Mouse (Mus musculus) heart, adult 18-20 months (tissue): ENCODE data around the gene Ccdc148. TPM values are rescaled to one million over a fixed set of nuclear protein-coding genes. Genes with fewer than 3 reads are reported as not detected.

ENCODE experiments used
- DNase-seq, 2 experiments: peaks; one replicate each; pipeline ENCODE4 v3.0.0; 2021 to 2022; ENCODE audit warnings: mixed read lengths in 1 of 2
- total RNA-seq, 2 experiments: library from RNA; stranded (reverse); gene quantifications; 2 replicates each; pipeline ENCODE4 v1.2.3; 2021

Gene Ccdc148
- total RNA-seq, 2 experiments from 2014 or later, result 0.69 to 1.0 TPM

DNA sequence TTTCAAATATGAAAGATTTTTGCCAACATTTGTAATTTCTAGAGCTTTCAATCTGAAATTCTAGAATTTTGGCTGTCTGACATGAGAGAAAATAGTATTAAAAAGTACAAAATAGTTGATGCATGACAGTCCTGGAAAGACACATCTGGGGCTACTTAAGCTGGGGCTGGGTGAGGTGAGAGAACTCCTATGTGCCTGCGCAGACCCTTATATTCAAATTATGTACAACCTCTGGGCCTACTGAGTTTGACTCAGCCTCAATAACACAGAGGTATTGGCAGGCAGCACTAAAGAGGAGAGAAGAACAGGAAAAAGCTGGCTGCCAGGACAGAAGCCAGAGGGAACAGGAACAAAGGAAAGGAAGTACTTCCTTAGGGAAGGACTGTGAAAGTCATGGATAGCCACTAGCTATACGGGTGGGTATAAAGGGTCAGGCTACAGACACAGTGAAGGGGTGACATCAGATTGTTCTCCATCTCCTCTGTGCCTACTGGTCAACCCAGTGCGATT lies 381.4 kb downstream of the Ccdc148 start:
- no peak for DNase-seq

GRCm38 (mm10) chr2:58773833-58774232 lies 386.6 kb downstream of the Ccdc148 start:
- DNase-seq, result no peak

Other genes starting within 250 kb of the Ccdc148 start
- 100 to 1,000 TPM; 129 to 159 TPM for gene Pkp4, start 167 bp upstream of the Ccdc148 start, total RNA-seq